Mouse (Mus musculus) limb, embryonic 10.5 days (tissue): ENCODE results near the gene BC029722. TPM values are rescaled to one million over a fixed set of nuclear protein-coding genes. Genes with fewer than 3 reads are reported as not detected.
A peak's percentile ranks its signal among the peaks of the same experiment; 100 is the strongest.

Experiments used
- DNase-seq: peaks from one replicate; pipeline ENCODE4 v3.0.0-alpha.2; 2017; ENCODE audit warnings: low spot score
- H3K27ac ChIP-seq: fragments of 300-500 bp; sonication (generic); 2 replicates; pipeline ENCODE4 v1.5.1; 2016; ENCODE audit warnings: mild to moderate bottlenecking
- H3K27me3 ChIP-seq: fragments of 300-500 bp; sonication (generic); 2 replicates; pipeline ENCODE4 v1.6.1; 2016; ENCODE audit warnings: low read depth, mild to moderate bottlenecking; ENCODE audit not compliant: poor library complexity, severe bottlenecking
- H3K36me3 ChIP-seq: fragments of 300-500 bp; sonication (generic); 2 replicates; pipeline ENCODE4 v1.6.1; 2016; ENCODE audit warnings: mild to moderate bottlenecking, moderate library complexity
- H3K4me1 ChIP-seq: fragments of 300-500 bp; sonication (generic); 2 replicates; pipeline ENCODE4 v1.6.1; 2016
- H3K4me3 ChIP-seq: fragments of 300-500 bp; sonication (generic); 2 replicates; pipeline ENCODE4 v1.5.1; 2016; ENCODE audit warnings: mild to moderate bottlenecking, moderate library complexity
- H3K9me3 ChIP-seq: fragments of 300-500 bp; sonication (generic); replicated peaks from 2 replicates; pipeline ENCODE4 v1.6.1; 2016; ENCODE audit warnings: mild to moderate bottlenecking
- WGBS: fragments of 180-500 bp; shearing (Covaris S2); methylation state at CpG from one replicate; pipeline ENCODE4 v1.1.7; 2016; 5-methylcytosine and 5-hydroxymethylcytosine counted together
- polyA plus RNA-seq: library from polyadenylated mRNA; unstranded; fragments of >200 nt; fragmentation: Nextera tagmentation; extraction: Ambion mirVana; gene quantifications from 2 replicates; pipeline ENCODE4 v1.2.1, GENCODE M21; 2016

BC029722 gene
- polyA plus RNA-seq: 8.0 and 8.2 TPM in 2 replicates

DNA sequence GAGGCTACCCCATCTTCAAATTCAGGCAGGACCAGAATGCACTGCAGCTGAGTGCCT lies at the start of gene BC029722:
BC029722 (minus strand) TSS at position 35 of the 57 bp plus-strand sequence.
- DNase-seq: no peak
- Histone ChIP-seq H3K36me3 (peaks cover 50% of the 10 kb centered on the region), H3K9me3 (no peaks in the 10 kb centered on the region), H3K27me3 (no peaks in the 10 kb centered on the region), H3K4me3 (peak within 1 kb of the TSS; percentile 68), H3K27ac (peak within 1 kb of the TSS; percentile 88), H3K4me1 (peaks cover 35% of the 10 kb centered on the region)

DNA sequence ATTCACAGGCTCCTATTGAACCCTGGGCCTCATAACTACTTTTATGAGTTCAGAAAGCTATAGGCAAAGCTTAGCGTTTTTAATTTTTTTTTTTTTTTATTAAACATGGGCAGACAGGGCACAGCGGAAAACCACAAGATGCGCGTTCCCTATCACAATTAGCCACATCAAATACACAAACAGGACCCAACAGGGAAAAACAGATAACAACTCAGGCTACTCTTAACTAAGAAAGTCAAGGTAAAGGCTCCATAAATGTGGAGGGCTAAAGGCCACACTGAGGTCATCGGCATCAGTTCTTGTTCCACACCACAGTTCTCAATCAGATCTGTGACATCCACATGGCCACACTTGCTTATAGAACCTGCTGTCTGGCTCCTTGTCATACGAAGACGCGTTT lies 49.1 kb upstream of the BC029722 start:
- no peak for DNase-seq
- WGBS: 97% methylated on average over 8 of the region's 8 CpGs
- no peak overlapping the region for H3K4me3 ChIP-seq

DNA sequence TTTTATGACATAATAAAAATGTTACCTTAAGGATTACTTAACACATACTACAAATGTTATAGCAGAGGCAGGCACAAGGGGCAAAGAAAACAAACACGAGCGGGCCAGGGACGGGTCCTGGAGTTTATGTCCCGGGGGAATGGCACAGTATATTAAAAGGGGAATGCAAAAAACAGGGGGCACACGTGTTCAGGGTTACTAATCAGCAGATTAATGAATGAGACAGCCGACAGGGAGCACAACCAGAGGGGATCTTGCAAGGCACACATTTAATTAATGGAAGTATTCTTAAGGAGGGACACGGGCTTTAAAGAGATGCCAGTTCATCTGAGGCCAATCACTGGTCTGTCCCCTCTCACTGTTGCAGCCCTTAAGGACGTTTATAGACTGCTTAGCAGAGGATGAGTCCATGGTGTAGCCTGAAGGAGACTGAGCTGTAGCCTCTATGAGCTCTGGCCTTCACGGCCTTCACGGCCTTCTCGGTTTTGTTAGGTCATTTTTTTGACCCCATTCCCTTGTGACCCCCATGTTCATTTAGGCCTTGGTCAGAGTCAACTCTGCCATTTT lies 44.2 kb upstream of the BC029722 start:
- 60% methylated on average over 11 of the region's 11 CpGs for WGBS
- DNase-seq: peak; percentile 35
- H3K4me3 ChIP-seq: no peak overlapping the region
- H3K27me3 ChIP-seq: no peaks in the 10 kb centered on the region
- H3K9me3 ChIP-seq: no peaks in the 10 kb centered on the region
- H3K36me3 ChIP-seq: peaks cover 34% of the 10 kb centered on the region
- peak overlapping the region; percentile 61 for H3K27ac ChIP-seq
- peaks cover 25% of the 10 kb centered on the region for H3K4me1 ChIP-seq

More for the DNA sequence above, 49.1 kb upstream of the BC029722 start:
- peaks cover 15% of the 10 kb centered on the region for H3K4me1 ChIP-seq
- no peaks in the 10 kb centered on the region for H3K9me3 ChIP-seq
- peaks cover 40% of the 10 kb centered on the region for H3K36me3 ChIP-seq
- no peaks in the 10 kb centered on the region for H3K27me3 ChIP-seq
- no peak overlapping the region for H3K27ac ChIP-seq

DNA sequence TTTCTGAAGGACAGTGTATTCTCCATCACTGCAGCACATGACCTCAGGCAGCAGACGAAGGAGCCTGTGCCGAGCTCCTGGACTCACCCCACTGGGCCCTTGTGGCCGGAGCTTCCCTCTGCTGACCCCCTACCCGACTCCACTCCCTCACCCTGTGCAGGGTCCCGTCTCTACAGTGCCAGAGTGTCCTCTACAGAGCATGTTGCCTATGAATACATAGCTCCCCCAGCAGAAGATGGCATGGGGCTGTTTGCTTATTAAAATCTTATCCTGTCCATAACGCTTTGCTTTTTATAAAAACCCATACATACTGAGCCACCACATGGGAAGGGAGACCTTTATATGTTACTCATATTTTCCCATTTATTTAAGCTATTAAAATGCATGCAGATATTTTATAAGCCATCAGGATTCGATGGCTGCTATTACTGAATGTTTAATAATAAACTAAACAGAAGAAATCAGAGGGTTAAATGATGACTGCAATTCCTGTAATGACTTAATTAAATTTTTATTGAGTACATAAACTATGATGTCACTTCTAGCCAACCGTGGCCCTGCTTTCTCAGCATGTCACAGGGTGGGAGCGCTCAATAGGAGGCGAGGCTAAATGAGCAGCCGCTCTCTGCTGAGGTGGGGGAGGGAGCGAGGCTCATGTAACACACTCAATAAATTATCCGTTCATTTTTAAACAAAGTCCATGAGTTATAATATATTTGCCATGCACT lies 43.5 kb upstream of the BC029722 start:
- Histone ChIP-seq H3K27ac (peak overlapping the region; percentile 69), H3K4me1 (peaks cover 25% of the 10 kb centered on the region), H3K36me3 (peaks cover 32% of the 10 kb centered on the region), H3K27me3 (no peaks in the 10 kb centered on the region), H3K9me3 (no peaks in the 10 kb centered on the region), H3K4me3 (no peak overlapping the region)
- peak; percentile 43 for DNase-seq
- WGBS: 72% methylated on average over 13 of the region's 13 CpGs

DNA sequence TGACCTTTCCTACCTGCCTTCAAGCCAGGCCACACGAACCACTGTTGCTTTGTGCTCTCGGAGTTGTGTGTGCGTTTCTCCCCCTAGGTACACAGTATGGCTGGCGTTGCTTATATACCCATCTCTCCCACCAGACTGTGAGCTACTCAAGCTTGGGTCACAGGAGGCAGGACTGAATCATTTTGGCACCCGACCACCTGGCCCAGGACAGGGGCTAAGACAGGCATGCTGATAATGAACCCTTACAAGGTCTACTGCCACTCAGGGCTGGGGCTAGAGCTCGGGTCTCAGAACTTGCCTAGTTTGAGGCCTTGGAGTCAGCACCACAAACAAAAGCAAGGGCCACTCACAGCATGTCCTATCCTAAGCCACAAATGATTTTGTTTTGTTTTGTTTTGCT lies 42.4 kb upstream of the BC029722 start:
- Histone ChIP-seq H3K4me1 (peaks cover 25% of the 10 kb centered on the region), H3K36me3 (peaks cover 31% of the 10 kb centered on the region), H3K27me3 (no peaks in the 10 kb centered on the region), H3K9me3 (no peaks in the 10 kb centered on the region), H3K27ac (no peak overlapping the region; the same call in 1 of the 2 replicates), H3K4me3 (no peak overlapping the region)
- 92% methylated on average over 6 of the region's 6 CpGs for WGBS
- no peak for DNase-seq

DNA sequence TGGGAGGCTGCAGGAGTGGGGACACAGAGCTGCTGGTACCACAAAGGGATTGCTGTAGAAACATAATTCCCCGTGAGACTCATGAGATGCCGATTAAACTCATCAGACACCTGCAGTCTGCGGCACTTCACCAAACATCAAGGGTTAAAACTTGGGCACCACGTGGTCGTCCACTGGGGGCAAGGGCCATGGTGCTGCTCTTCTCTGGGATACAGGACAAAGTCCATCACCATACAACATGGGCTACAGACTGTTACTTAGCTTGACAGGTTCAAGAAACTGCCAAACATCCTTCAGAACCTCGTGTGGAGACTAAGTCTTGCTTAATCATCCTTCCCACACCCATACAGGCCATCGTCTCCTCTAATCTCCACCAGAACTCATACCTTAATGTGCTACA lies 40.9 kb upstream of the BC029722 start:
- peaks cover 25% of the 10 kb centered on the region for H3K4me1 ChIP-seq
- H3K9me3 ChIP-seq: no peaks in the 10 kb centered on the region
- 84% methylated on average over 7 of the region's 7 CpGs for WGBS
- peaks cover 44% of the 10 kb centered on the region for H3K36me3 ChIP-seq
- no peak for DNase-seq
- H3K27me3 ChIP-seq: no peaks in the 10 kb centered on the region
- no peak overlapping the region for H3K4me3 ChIP-seq
- H3K27ac ChIP-seq: no peak overlapping the region

DNA sequence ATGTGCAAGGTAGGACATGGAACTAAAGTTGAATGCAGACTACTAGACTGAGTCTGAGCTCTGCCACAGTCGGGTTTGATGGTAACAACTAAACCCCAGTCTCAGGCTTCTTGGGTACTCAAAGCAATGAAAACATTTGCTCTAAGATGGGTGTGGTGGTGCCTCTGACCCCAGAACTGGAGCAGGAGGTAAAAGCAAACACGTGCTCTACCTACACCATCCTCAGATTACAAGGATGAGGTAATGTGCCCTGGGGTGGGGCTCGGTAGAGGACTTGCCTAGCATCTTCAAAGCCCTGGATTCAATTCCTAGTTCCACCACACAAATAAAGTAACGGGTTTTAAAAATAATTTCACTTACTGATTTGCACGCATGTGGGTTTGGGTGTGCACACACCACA lies 33.3 kb upstream of the BC029722 start:
- 88% methylated on average over 5 of the region's 5 CpGs for WGBS
- Histone ChIP-seq H3K4me1 (no peaks in the 10 kb centered on the region), H3K36me3 (peaks cover 90% of the 10 kb centered on the region), H3K4me3 (no peak overlapping the region), H3K27ac (no peak overlapping the region), H3K27me3 (no peaks in the 10 kb centered on the region), H3K9me3 (no peaks in the 10 kb centered on the region)
- no peak for DNase-seq

DNA sequence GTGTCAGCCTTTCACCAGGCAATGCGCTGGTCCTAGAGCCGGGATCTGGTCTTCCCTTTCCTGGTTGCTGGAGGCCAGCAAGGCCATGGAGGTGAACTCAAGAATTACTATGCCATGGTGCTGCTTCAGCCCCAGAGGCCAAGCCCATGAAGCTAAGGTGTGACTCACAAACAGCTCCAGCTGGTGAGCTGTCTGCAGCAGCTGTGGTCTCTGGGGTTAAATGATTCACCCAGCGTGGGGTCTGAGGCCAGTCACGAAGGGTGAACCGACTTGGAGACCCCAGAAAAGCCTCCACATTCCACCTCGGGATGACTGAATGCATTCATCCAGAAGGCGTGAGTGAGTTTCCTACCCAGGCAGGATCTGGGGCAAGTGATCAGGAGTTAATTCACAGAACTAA lies 30.9 kb upstream of the BC029722 start:
- H3K27ac ChIP-seq: peak overlapping the region; percentile 3; the same call in 1 of the 2 replicates
- no peaks in the 10 kb centered on the region for H3K9me3 ChIP-seq
- 85% methylated on average over 7 of the region's 7 CpGs for WGBS
- no peak for DNase-seq
- no peaks in the 10 kb centered on the region for H3K27me3 ChIP-seq
- peaks cover 92% of the 10 kb centered on the region for H3K36me3 ChIP-seq
- no peak overlapping the region for H3K4me3 ChIP-seq
- H3K4me1 ChIP-seq: no peaks in the 10 kb centered on the region

DNA sequence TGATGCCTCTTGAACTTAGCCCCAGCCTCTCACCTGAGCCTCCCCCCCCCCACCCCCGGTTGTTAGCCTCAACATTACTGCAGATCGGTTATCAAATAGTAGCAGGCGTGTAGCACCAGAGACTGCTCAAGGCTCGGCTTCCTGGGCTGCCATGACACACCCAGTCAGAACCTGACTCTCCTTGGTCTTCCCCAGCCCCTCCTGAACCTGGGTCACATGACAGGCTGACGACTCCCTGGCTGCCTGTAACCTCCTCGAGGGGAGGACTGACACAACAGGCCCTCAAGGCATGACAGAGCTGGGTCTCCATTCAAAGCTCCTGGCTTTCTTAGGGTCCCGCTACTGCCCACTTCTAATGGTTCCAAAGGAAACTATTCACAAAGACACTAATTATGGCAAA lies 30.2 kb upstream of the BC029722 start:
- Histone ChIP-seq H3K9me3 (no peaks in the 10 kb centered on the region), H3K4me3 (no peak overlapping the region), H3K27ac (no peak overlapping the region), H3K27me3 (no peaks in the 10 kb centered on the region), H3K36me3 (peaks cover 98% of the 10 kb centered on the region), H3K4me1 (no peaks in the 10 kb centered on the region)
- WGBS: 66% methylated on average over 7 of the region's 7 CpGs
- no peak for DNase-seq

DNA sequence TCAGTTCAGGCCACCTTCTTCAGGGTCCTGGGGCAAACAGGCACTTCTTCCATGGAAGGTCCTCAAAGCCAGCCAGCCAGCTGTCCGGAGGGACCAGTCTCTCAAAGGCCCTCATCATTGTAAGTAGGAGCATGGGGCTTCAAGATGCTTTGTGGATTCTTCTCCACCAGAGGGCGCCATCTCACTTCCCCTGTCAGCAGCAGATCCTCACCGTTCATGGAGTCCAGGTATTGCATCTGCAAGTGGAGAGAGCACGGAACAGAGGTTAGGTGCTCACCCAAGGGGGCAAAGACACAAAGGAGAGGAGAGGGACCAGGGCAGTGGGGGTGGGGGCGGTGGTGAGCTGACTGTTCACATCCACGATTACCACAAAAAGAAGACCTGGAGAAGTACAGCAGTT lies 29.1 kb upstream of the BC029722 start:
- Histone ChIP-seq H3K27ac (no peak overlapping the region), H3K9me3 (no peaks in the 10 kb centered on the region), H3K4me1 (no peaks in the 10 kb centered on the region), H3K27me3 (no peaks in the 10 kb centered on the region), H3K4me3 (no peak overlapping the region), H3K36me3 (peaks cover 86% of the 10 kb centered on the region)
- 43% methylated on average over 6 of the region's 6 CpGs for WGBS
- DNase-seq: peak; percentile 88

DNA sequence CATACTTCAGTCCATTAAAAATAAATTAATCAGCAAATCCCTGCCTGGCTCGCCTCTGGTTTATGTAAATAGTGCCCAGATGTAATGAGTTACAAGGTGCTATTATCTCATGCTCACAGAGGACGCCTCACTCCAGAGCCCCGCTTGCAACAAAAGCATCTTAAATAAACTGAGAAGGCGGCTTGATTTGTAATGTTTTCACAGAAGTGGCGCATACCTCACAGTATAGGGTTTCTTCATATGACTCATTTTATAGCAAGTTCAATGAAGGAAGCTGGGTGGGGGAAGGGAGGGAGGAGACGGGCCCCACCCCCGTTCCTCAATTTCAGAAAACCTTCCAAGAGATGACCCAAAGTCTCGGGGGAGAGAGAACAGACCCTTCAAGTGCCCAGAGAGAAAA lies 27.7 kb upstream of the BC029722 start:
- no peak overlapping the region for H3K27ac ChIP-seq
- H3K27me3 ChIP-seq: no peaks in the 10 kb centered on the region
- no peak for DNase-seq
- H3K9me3 ChIP-seq: no peaks in the 10 kb centered on the region
- H3K4me1 ChIP-seq: no peaks in the 10 kb centered on the region
- WGBS: 84% methylated on average over 8 of the region's 8 CpGs
- H3K36me3 ChIP-seq: peaks cover 72% of the 10 kb centered on the region
- no peak overlapping the region for H3K4me3 ChIP-seq

DNA sequence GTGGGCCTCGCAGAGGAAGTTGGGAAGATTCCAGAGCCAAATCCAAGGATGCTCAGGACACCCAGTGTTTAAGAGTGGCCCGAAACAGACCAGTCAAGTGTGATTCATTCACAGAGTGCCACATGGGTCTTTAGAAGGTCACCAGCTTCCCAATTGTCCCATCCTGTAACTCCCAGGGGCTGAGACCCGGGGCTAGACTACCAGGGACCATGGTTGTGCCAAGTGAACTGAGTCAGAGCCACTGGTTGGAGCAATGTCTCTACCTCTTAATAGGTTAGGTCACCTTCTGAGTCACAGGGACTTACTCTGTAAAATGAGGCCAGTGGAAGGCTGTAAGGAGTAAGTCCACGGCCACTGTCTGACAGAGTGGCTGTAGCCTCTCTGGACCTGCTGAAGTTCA lies 19.7 kb upstream of the BC029722 start:
- WGBS: 88% methylated on average over 4 of the region's 4 CpGs
- no peak overlapping the region for H3K27ac ChIP-seq
- H3K9me3 ChIP-seq: no peaks in the 10 kb centered on the region
- H3K4me3 ChIP-seq: no peak overlapping the region
- H3K36me3 ChIP-seq: no peaks in the 10 kb centered on the region
- H3K27me3 ChIP-seq: no peaks in the 10 kb centered on the region
- DNase-seq: no peak
- no peaks in the 10 kb centered on the region for H3K4me1 ChIP-seq

DNA sequence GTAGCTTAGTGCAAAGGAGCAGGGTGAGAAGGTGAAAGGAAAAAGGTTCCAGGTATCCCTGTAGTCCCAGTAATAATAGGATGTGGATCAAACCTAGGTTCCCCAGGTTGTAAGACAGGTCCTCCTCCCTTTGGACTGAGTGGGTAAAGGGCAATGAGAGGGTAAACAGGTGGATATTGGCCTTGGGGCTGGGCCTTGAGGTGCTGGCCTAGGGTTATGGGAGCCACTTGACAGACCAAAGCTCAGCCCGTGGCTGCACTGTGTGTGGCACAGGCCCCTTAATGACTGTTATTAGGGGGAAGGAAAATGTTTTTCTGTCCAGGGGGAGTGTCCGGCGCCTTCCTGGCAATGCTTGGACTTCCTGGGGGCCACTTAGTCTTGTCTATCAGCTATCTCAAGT lies 18.7 kb upstream of the BC029722 start:
- WGBS: 78% methylated on average over 3 of the region's 3 CpGs
- Histone ChIP-seq H3K36me3 (no peaks in the 10 kb centered on the region), H3K4me3 (no peak overlapping the region), H3K27ac (no peak overlapping the region), H3K4me1 (no peaks in the 10 kb centered on the region), H3K9me3 (no peaks in the 10 kb centered on the region), H3K27me3 (no peaks in the 10 kb centered on the region)
- DNase-seq: no peak

DNA sequence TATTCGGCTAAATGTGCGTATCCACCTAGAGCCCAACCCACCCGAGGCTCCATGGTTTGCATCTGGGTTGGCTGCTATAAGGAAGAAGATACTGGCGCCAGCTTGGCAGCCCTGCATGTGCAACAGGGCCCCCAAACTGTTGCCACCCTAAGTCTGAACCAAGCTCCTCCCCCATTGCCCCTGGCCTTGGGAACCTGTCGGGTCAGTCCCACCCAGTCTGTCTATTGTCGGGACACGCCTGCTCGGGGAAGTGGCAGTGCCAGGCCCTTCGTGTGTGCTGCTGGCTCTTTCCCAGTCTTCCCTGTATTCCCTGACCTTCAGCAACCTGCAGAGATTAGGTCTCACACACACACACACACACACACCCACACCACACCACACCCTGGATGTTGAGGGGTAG lies 15.5 kb upstream of the BC029722 start, which contains the start of gene Fam83c:
Fam83c (minus strand) TSS at position 123 of the 400 bp plus-strand sequence.
- Histone ChIP-seq H3K36me3 (no peaks in the 10 kb centered on the region), H3K4me1 (no peaks in the 10 kb centered on the region), H3K9me3 (no peaks in the 10 kb centered on the region), H3K27ac (no peak within 1 kb of the TSS), H3K27me3 (no peaks in the 10 kb centered on the region), H3K4me3 (no peak within 1 kb of the TSS)
- 69% methylated on average over 9 of the region's 9 CpGs for WGBS
- DNase-seq: no peak
